ENCODE assay signal across 8 mouse cellular contexts in the genomic region with DNA sequence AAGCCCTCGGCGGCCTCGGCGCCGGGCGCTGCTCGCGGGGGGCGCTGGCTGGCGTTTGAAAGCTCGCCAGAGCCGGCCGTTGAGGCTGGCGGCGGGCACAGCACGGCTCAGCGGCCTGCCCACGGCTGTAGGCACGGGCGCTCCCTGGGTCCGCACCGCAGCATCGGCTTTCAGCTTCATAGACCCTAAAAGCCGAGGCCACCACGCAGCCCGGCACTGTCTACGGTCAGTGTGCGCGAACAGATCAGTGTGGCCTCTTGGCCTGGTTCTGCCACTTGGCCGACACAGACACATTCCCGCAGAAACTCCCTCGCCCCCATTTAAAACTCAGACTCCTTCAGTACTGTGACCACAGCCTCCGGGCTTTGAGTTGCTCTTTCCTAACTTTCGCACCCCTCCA. TPM values are rescaled to one million over a fixed set of nuclear protein-coding genes. Genes with fewer than 3 reads are reported as not detected.
DNase-seq lines count a peak whose midpoint lies in the region; ATAC-seq and TF ChIP-seq lines count a peak whose summit lies in the region.

No protein-coding gene starts in this region.

- ATAC-seq in erythroblast, adult 5-6 weeks (replicated peaks; ENCODE audit: low FRiP score, poor library complexity, severe bottlenecking) = peak; percentile 40; the same call in 1 of the 2 replicates
- ATAC-seq in kidney, embryonic 16.5 days (ENCODE audit: low FRiP score, low TSS enrichment) = peak; percentile 91
- peak; percentile 85 for ATAC-seq in midbrain, embryonic 11.5 days (ENCODE audit: low FRiP score)

- H3K4me1 ChIP-seq in E14TG2a.4 (replicated peaks; ENCODE audit: low read depth, low read length) = peaks cover 28% of the 10 kb centered on the region
- H3K4me1 ChIP-seq in kidney, embryonic 16.5 days (ENCODE audit: insufficient read depth, low read length) = peaks cover 18% of the 10 kb centered on the region
- peaks cover 10% of the 10 kb centered on the region for H3K4me1 ChIP-seq in midbrain, embryonic 11.5 days (ENCODE audit: control insufficient read depth, insufficient read depth, low read length)

- peak overlapping the region; percentile 91 for H3K9ac ChIP-seq in kidney, embryonic 16.5 days (replicated peaks; ENCODE audit: low read length)
- peak overlapping the region; percentile 98 for H3K9ac ChIP-seq in midbrain, embryonic 11.5 days (ENCODE audit: low read length)

- H3K9me3 ChIP-seq in E14TG2a.4 (ENCODE audit: low read length) = no peaks in the 10 kb centered on the region
- H3K9me3 ChIP-seq in kidney, embryonic 16.5 days (ENCODE audit: low read length) = no peaks in the 10 kb centered on the region
- H3K9me3 ChIP-seq in midbrain, embryonic 11.5 days (ENCODE audit: control insufficient read depth, low read length) = no peaks in the 10 kb centered on the region

- 0% methylated on average over 32 of the region's 34 CpGs for WGBS in kidney, embryonic 16.5 days
- WGBS in midbrain, embryonic 11.5 days = under 1% methylated on average over 33 of the region's 34 CpGs

- H3K4me3 ChIP-seq in E14TG2a.4 (replicated peaks; ENCODE audit: low read length) = peak overlapping the region; percentile 96
- peak overlapping the region; percentile 76 for H3K4me3 ChIP-seq in kidney, embryonic 16.5 days (ENCODE audit: low read length)
- peak overlapping the region; percentile 96 for H3K4me3 ChIP-seq in midbrain, embryonic 11.5 days (ENCODE audit: low read depth, low read length)

- H3K27ac ChIP-seq in kidney, embryonic 16.5 days (ENCODE audit: low read length) = peak overlapping the region; percentile 83
- peak overlapping the region; percentile 68 for H3K27ac ChIP-seq in midbrain, embryonic 11.5 days (ENCODE audit: low read depth, low read length)

- H3K27me3 ChIP-seq in E14TG2a.4 (ENCODE audit: insufficient read depth, low read length) = no peaks in the 10 kb centered on the region
- H3K27me3 ChIP-seq in kidney, embryonic 16.5 days (ENCODE audit: insufficient read depth, low read length) = no peaks in the 10 kb centered on the region
- H3K27me3 ChIP-seq in midbrain, embryonic 11.5 days (ENCODE audit: control insufficient read depth, insufficient read depth, low read length) = no peaks in the 10 kb centered on the region

- H3K4me2 ChIP-seq in kidney, embryonic 16.5 days (replicated peaks; ENCODE audit: low read depth, low read length) = peak overlapping the region; percentile 90
- peak overlapping the region; percentile 78 for H3K4me2 ChIP-seq in midbrain, embryonic 11.5 days

- peaks cover 26% of the 10 kb centered on the region for H3K36me3 ChIP-seq in E14TG2a.4 (ENCODE audit: insufficient read depth, low read length)
- peaks cover 16% of the 10 kb centered on the region for H3K36me3 ChIP-seq in kidney, embryonic 16.5 days (ENCODE audit: insufficient read depth, low read length)
- peaks cover 8% of the 10 kb centered on the region; the same call in 1 of the 2 replicates for H3K36me3 ChIP-seq in midbrain, embryonic 11.5 days (ENCODE audit: control insufficient read depth, insufficient read depth, low read length)

- TF ChIP-seq CTCF in E14TG2a.4 (conservative IDR thresholded peaks at IDR 0.05; ENCODE audit: low read length) = no peak

- intact Hi-C loops in gastrocnemius, postnatal 36 days (cut with DNase I) = no loop called here

- peak; percentile 23 to 52 for DNase-seq in gastrocnemius, postnatal 4 days (ENCODE audit: low spot score in 2 of 2)
- DNase-seq in gastrocnemius, postnatal 36 days = no peak
- DNase-seq in midbrain, embryonic 11.5 days (ENCODE audit: low spot score, missing footprints) = peak; percentile 96
- no peak for DNase-seq in adrenal gland, postnatal 10 days
- no peak for DNase-seq in left cerebral cortex, adult 9 months (ENCODE audit: low spot score in 2 of 2)

RNA-seq across cellular contexts. Expression of gene Lin7c, which starts 0.4 kb away (rescaled TPM):
- 10 to 100 TPM; 38.6 to 47.3 TPM for total RNA-seq in gastrocnemius, postnatal 4 days (2021)
- 10 to 100 TPM; 22.5 to 27.8 TPM for total RNA-seq in gastrocnemius, postnatal 36 days (2021)
- 15.3 and 23.4 TPM in 2 replicates for total RNA-seq in erythroblast, adult 5-6 weeks (2015; ENCODE audit: low replicate concordance)
- 26.3 and 32.1 TPM in 2 replicates for total RNA-seq in erythroblast, adult 5-6 weeks (2017; ENCODE audit: low replicate concordance)
- polyA plus RNA-seq in kidney, embryonic 16.5 days (2015; fragmentation: Nextera tagmentation; extraction: Ambion mirVana) = 70.5 and 76.5 TPM in 2 replicates
- polyA plus RNA-seq in midbrain, embryonic 11.5 days (2014; fragmentation: Nextera tagmentation; extraction: Ambion mirVana) = 145 and 174 TPM in 2 replicates
- 10 to 100 TPM; 64.5 to 70.1 TPM for total RNA-seq in adrenal gland, postnatal 10 days (2021)

RNA-seq across cellular contexts. Expression of gene Lgr4, which starts 26.4 kb away (rescaled TPM):
- 10 to 100 TPM; 33.2 to 36.3 TPM for total RNA-seq in gastrocnemius, postnatal 4 days (2021)
- 10 to 100 TPM; 24.7 to 24.9 TPM for total RNA-seq in gastrocnemius, postnatal 36 days (2021)
- total RNA-seq in erythroblast, adult 5-6 weeks (2015; ENCODE audit: low replicate concordance) = 0.84 and 1.2 TPM in 2 replicates
- 0.42 and 0.51 TPM in 2 replicates for total RNA-seq in erythroblast, adult 5-6 weeks (2017; ENCODE audit: low replicate concordance)
- polyA plus RNA-seq in kidney, embryonic 16.5 days (2015; fragmentation: Nextera tagmentation; extraction: Ambion mirVana) = 23.9 and 25.6 TPM in 2 replicates
- polyA plus RNA-seq in midbrain, embryonic 11.5 days (2014; fragmentation: Nextera tagmentation; extraction: Ambion mirVana) = 15.8 and 17.6 TPM in 2 replicates
- 10 to 100 TPM; 70.3 to 71.4 TPM for total RNA-seq in adrenal gland, postnatal 10 days (2021)

Comparison
In these comparisons a context has a peak if more than half of its experiments do, and no peak if none do; other contexts are left out.
1. DNase-seq: peak in gastrocnemius, postnatal 4 days (2 of 2) and midbrain, embryonic 11.5 days (single experiment); none in gastrocnemius, postnatal 36 days (0 of 2), adrenal gland, postnatal 10 days (single experiment) and left cerebral cortex, adult 9 months (0 of 2).
2. ATAC-seq: peak in every context shown above with its lines; median percentile 91 in kidney, embryonic 16.5 days; 85 in midbrain, embryonic 11.5 days; 40 in erythroblast, adult 5-6 weeks.
3. RNA of gene Lgr4, which starts 26.4 kb away (total RNA-seq): 70.3 to 71.4 TPM in adrenal gland, postnatal 10 days, 33.2 to 36.3 TPM in gastrocnemius, postnatal 4 days and 24.7 to 24.9 TPM in gastrocnemius, postnatal 36 days; 0.42 to 1.2 TPM in erythroblast, adult 5-6 weeks; every median in the first group is over 10 times any median in the second.
4. Peak in every context shown above with its lines, with median percentiles within 50 percentile points of each other: H3K4me3 ChIP-seq.